Mouse (Mus musculus) E14TG2a.4 (cell line): ENCODE results near the gene Gja4.

Experiments
- CTCF ChIP-seq: conservative IDR thresholded peaks from 2 replicates; pipeline ENCODE4 v1.5.1; 2014; ENCODE audit warnings: low read length
- NANOG ChIP-seq: IDR thresholded peaks from 2 replicates; pipeline ENCODE4 v1.6.1; 2014; ENCODE audit warnings: borderline replicate concordance, low read length, mixed read lengths
- POU5F1 ChIP-seq: IDR thresholded peaks from 2 replicates; pipeline ENCODE4 v1.6.1; 2014; ENCODE audit warnings: low read length, borderline replicate concordance

DNA sequence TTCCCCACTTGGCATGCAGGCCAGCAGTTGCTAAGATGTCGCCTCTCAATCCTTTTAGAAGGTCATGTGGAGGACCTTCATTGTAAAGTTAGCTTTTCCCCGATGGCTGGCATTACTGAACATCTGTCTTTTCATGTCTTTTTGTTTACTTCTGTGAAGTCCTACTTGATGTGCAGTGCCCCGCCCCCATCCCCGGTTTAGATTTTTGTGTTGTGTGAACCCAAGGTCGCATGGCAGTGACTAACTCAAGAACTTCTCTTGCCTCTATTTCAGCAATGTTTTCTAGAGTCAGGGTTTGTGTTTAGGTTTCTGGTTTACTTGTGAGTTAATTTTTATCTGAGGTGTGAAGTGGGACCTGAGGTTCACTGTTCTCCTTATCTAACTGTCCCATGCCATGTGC, 21.2 kb downstream of the Gja4 start:
- TF ChIP-seq CTCF = no peak
- no peak for TF ChIP-seq POU5F1
- no peak for TF ChIP-seq NANOG
